ENCODE assay signal across 8 mouse cellular contexts in genomic region chr11:84797627-84798353, GRCm38 (mm10). TPM values are rescaled to one million over a fixed set of nuclear protein-coding genes. Genes with fewer than 3 reads are reported as not detected.
A peak's percentile ranks its signal among the peaks of the same experiment; 100 is the strongest.
DNase-seq lines count a peak whose midpoint lies in the region; ATAC-seq and TF ChIP-seq lines count a peak whose summit lies in the region.

No protein-coding gene starts in this region.

- peak; percentile 91 for TF ChIP-seq CTCF in lung, postnatal 0 days (IDR thresholded peaks at IDR 0.05)

- H3K9me3 ChIP-seq in heart, embryonic 10.5 days: no peaks in the 10 kb centered on the region
- H3K9me3 ChIP-seq in lung, postnatal 0 days (ENCODE audit: low read length): no peaks in the 10 kb centered on the region

- ATAC-seq in common myeloid progenitor, adult 5-6 weeks (replicated peaks; ENCODE audit: low read depth, poor library complexity, severe bottlenecking): peak; percentile 86
- ATAC-seq in lung, postnatal 0 days: no peak

- H3K4me1 ChIP-seq in heart, embryonic 10.5 days: 0 out of 2 replicates have a peak, but pooled peaks cover 4% of the 10 kb centered on the region
- no peaks in the 10 kb centered on the region for H3K4me1 ChIP-seq in lung, postnatal 0 days (ENCODE audit: insufficient read depth, low read depth, low read length)

- peak; percentile 55 to 65 for DNase-seq in CD8-positive naive resting alpha-beta T cell, adult 2 months (ENCODE audit: low read depth in 2 of 2, low spot score in 2 of 2)
- peak; percentile 55 for DNase-seq in T-cell, adult 2 months (ENCODE audit: low spot score)
- peak; percentile 85 for DNase-seq in heart, embryonic 10.5 days (ENCODE audit: low spot score)
- peak; percentile 53 to 87 for DNase-seq in kidney, postnatal 36 days
- DNase-seq in lung, postnatal 0 days (ENCODE audit: low spot score): peak; percentile 70
- DNase-seq in right cerebral cortex, adult 2 months (ENCODE audit: low spot score in 2 of 2): peak; percentile 76 to 84
- peak; percentile 34 to 75 for DNase-seq in urinary bladder, postnatal 4 days (ENCODE audit: low spot score in 2 of 2)

- no peak for TF ChIP-seq EP300 in lung, postnatal 0 days (IDR thresholded peaks at IDR 0.05)

- H3K9ac ChIP-seq in lung, postnatal 0 days (replicated peaks; ENCODE audit: low read depth): no peak overlapping the region

- no peak overlapping the region for H3K4me2 ChIP-seq in lung, postnatal 0 days (replicated peaks; ENCODE audit: low read depth, low read length)

- H3K27me3 ChIP-seq in heart, embryonic 10.5 days (ENCODE audit: insufficient read depth, poor library complexity, severe bottlenecking): peaks cover 35% of the 10 kb centered on the region; the same call in 1 of the 2 replicates
- no peaks in the 10 kb centered on the region; the same call in 1 of the 2 replicates for H3K27me3 ChIP-seq in lung, postnatal 0 days (replicated peaks; ENCODE audit: insufficient read depth, low read length)

- 19% methylated on average over 21 of the region's 21 CpGs for WGBS in heart, embryonic 10.5 days
- WGBS in lung, postnatal 0 days: 20% methylated on average over 21 of the region's 21 CpGs

- no peaks in the 10 kb centered on the region for H3K36me3 ChIP-seq in heart, embryonic 10.5 days
- H3K36me3 ChIP-seq in lung, postnatal 0 days (ENCODE audit: insufficient read depth, low read length): no peaks in the 10 kb centered on the region

- no peak overlapping the region for H3K4me3 ChIP-seq in heart, embryonic 10.5 days
- H3K4me3 ChIP-seq in lung, postnatal 0 days (ENCODE audit: low read depth, low read length): no peak overlapping the region

- no peak overlapping the region for H3K27ac ChIP-seq in heart, embryonic 10.5 days
- no peak overlapping the region for H3K27ac ChIP-seq in lung, postnatal 0 days (ENCODE audit: low read length)

RNA-seq across cellular contexts. Expression of gene Mrm1, which starts 21.5 kb away (rescaled TPM):
- 7.0 and 12.7 TPM in 2 replicates for total RNA-seq in common myeloid progenitor, adult 5-6 weeks (2017)
- polyA plus RNA-seq in heart, embryonic 10.5 days (2016; fragmentation: Nextera tagmentation; extraction: Ambion mirVana): 12.7 and 15.7 TPM in 2 replicates
- polyA plus RNA-seq in lung, postnatal 0 days (2015; fragmentation: Nextera tagmentation; extraction: Ambion mirVana): 5.3 and 6.5 TPM in 2 replicates

RNA-seq across cellular contexts. Expression of gene Dhrs11, which starts 31.0 kb away (rescaled TPM):
- 17.1 and 18.4 TPM in 2 replicates for total RNA-seq in common myeloid progenitor, adult 5-6 weeks (2017)
- 29.3 and 34.3 TPM in 2 replicates for polyA plus RNA-seq in heart, embryonic 10.5 days (2016; fragmentation: Nextera tagmentation; extraction: Ambion mirVana)
- 9.1 and 9.3 TPM in 2 replicates for polyA plus RNA-seq in lung, postnatal 0 days (2015; fragmentation: Nextera tagmentation; extraction: Ambion mirVana)
